Mouse (Mus musculus) layer of hippocampus, adult 11-12 months (tissue): ENCODE data around the gene Dlx6.

ENCODE experiments used
- DNase-seq: peaks from one replicate; pipeline ENCODE4 v3.0.0; 2022; ENCODE audit warnings: low spot score

Dlx6 gene

GRCm38 (mm10) chr6:6877346-6877910, 14.3 kb downstream of the Dlx6 start:
- DNase-seq = no peak

DNA sequence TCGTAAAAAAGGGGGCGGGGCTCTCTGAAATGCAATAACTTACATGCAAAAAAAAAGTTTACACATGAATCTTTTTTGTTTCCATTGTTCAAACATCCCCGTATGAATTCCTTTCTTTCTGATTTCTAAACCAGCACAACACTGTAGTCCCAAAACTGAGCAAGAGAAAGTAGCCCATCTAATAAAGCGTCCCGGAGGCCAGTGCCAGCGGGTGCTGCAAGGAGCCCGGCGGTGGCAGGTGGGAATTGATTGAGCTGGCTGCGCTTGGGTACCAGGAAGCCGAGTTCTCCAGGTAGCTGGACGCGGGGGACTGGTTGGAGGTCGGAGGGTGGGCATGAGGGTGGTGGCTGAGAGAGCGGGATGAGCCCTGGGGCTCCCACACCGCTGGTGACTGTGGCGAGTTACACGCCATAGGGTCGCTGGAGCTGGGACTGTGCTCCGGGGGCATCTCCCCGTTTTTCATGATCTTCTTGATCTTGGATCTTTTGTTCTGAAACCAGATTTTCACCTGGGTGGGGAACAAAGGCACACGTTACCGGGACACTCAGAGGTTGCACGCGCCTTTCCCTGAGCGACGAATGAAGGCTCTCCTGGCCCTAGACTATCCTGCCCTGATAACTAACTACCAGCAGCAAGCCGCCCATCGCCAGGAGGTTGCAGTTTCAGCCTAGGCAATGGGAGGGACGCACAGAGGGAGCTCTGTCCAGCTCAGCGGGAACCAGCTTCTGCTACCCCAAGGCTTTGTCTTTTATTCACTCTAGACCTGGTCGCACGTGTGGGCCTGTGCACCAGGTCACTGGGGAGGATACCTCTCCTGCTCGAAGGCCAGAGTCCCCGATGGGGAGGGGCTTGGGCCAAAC, 15.1 kb downstream of the Dlx6 start:
- no peak for DNase-seq

- DNase-seq = no peak
Measured at GRCm38 (mm10) chr6:6878841-6879291, 15.7 kb downstream of the Dlx6 start.

GRCm38 (mm10) chr6:6879371-6880325, 16.5 kb downstream of the Dlx6 start:
- no peak for DNase-seq

DNA sequence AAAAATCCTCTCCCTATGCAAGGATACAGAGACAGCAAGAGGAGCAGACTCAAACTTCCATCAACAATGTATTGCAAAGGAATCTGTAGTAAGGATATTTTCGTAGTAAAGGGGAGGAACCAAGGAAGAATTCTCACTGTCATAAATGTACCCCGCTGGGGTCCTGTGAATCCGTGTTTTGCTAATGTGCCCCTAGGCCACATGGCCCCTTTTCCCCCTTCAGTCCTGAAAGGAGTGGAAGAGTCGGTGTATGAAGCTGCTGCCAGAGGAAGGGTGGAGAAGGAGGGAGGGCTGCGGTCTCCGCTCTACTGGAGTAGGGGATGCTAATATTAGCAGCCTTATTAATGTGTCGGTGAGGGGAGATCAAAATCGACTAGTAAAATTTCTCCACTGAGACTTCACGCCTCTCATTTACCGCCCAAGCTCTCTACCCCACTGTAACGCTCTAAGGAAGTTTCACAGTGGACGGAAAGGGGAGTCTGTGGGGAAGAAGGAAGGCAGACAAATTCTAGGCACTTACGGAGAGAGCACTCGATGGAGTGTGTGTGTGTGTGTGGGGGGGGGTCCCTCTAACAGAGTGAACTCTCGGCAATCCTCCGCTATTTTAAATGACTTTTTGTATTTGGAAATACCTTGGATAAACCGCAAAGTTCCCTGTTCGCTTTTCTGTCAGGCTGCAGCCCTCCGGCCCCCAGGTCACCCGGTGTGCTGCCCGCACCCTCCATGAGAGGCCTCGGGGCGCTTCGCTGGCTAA, 17.4 kb downstream of the Dlx6 start:
- DNase-seq = no peak

DNA sequence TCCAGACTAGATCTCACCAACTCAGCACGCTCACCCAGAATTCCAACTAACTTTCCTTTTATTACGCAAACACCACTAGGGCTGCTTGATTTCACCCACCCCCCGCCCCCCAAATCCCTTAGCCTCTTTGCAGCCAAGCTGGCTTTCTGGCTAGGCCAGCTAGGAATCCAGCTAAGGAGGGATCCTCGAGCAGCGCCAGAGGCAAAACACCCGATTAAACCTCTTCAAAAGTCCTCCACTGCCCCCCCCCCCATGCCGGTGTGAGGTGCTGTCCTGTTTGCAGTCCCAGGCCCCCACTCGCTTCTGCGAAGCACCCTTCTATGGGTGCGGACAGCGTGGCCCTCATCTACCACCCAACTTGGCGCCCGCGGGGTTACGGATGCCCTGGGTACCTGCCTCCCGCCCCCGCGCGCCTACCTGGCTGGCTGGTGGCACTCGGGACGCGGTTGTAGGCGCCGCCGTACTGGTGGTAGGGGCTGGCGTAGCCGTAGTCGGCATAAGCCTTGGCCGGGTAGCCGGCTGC, 18.0 kb downstream of the Dlx6 start:
- DNase-seq = no peak

- DNase-seq = no peak
Measured at GRCm38 (mm10) chr6:6881638-6882190, 18.6 kb downstream of the Dlx6 start, which contains the start of gene Dlx5. Gene Dlx5 (minus strand): TSS chr6:6882085.

- no peak for DNase-seq
Measured at GRCm38 (mm10) chr6:6882266-6882797, 19.2 kb downstream of the Dlx6 start.

- DNase-seq = peak; percentile 50
Measured at GRCm38 (mm10) chr6:6884897-6885296, 21.8 kb downstream of the Dlx6 start.

- no peak for DNase-seq
Measured at GRCm38 (mm10) chr6:6886225-6886624, 23.1 kb downstream of the Dlx6 start.

DNA sequence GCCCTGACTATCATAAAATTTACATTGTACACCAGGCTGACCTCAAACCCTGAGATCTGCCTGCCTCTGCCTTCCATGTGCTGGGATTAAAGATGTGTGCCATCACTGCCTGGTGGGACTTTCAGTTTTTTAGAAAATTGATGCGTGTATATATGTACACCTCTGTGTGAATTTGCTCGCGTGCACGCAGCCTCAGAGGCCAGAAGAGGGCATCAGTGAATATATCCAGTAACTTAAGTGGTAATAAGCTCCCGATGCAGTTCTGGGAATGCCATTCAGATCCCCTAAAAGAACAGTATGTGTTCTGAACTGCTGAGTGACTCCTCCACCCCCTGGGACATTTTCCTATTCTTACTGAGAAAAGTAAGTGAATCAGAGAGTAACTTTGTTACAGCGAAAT, 26.9 kb downstream of the Dlx6 start:
- DNase-seq = no peak

GRCm38 (mm10) chr6:6909586-6909985, 46.5 kb downstream of the Dlx6 start:
- no peak for DNase-seq

GRCm38 (mm10) chr6:6914304-6914703, 51.2 kb downstream of the Dlx6 start:
- DNase-seq = no peak

DNA sequence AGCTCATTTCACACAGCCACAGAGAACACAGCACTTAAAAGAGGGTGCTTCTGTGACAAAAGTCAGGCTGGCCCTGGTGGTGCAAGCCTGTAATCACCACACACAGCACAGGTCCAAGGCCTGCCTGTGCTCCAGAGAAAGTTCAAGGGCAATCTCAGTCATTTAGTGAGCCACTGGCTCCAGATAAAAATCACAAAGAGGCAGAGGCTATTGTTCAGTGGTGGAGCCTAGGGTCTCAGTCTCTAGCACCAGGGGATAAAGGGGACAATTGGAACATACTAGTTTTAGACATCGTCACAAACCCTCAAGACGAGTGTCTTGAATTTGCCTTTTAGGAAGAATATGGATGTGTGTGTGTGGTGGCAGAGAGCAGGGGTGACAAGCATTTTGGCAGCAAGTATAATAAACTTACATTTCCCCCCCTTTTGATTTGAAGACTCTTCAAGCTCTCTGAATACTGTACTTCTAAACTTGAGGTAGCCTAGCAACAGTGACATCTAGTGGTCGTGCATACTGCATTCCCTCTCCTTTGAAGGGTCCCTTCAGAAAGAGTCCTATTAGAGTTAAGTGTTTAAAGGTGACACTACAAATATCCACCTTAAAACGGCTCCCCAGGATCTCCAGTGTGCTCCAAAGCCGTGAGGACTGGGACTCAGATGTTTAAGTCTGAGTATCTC, 51.9 kb downstream of the Dlx6 start:
- DNase-seq = peak; percentile 54

GRCm38 (mm10) chr6:6915526-6915915, 52.4 kb downstream of the Dlx6 start:
- no peak for DNase-seq

- no peak for DNase-seq
Measured at GRCm38 (mm10) chr6:6917334-6917733, 54.2 kb downstream of the Dlx6 start.
